Mouse (Mus musculus) embryonic fibroblast, embryonic 13.5 days (primary cell): ENCODE measurements at regions not wholly inside any gene's neighbourhood (a gene's known extent, or its start where the extent isn't known, plus 50 kb on each side); places are given as distances from the start of the nearest gene placed in this dataset.

Source experiments
- CTCF ChIP-seq: IDR thresholded peaks from 2 replicates; pipeline ENCODE4 v1.5.1; 2011; ENCODE audit warnings: mild to moderate bottlenecking, control low read depth, low read length, moderate library complexity, borderline replicate concordance; ENCODE audit not compliant: insufficient read depth
- POLR2A ChIP-seq: IDR thresholded peaks from 2 replicates; pipeline ENCODE4 v1.6.1; 2011; ENCODE audit warnings: low read depth, mild to moderate bottlenecking, control low read depth, low read length, moderate library complexity

DNA sequence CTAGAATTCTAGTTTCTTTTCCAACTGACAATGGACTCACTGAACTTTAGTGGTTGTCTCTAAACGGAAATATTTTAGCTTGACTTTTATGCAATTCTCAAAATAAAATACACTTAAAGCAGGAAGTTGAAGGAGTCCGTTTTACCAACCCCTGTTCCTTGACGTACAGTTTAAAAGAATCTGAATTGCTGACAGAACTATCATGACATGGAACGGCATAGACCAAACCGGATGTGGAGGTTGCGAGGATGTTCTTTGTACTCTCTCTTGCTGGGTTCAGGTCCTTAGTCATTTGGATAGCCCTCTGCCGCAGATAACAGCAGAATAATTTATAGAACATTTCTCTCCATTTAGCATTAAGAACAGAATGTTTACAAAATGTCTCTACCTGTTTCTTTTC, 673.6 kb upstream of the Ptbp2 start:
- no peak for TF ChIP-seq CTCF
- TF ChIP-seq POLR2A = no peak
